Mouse (Mus musculus) forelimb bud, embryonic 11.5 days (tissue): ENCODE results near the gene Cass4.

Experiments
- DNase-seq: peaks from one replicate; pipeline ENCODE4 v3.0.0-alpha.2; 2012; ENCODE audit warnings: low read depth, low spot score

The Cass4 gene

DNA sequence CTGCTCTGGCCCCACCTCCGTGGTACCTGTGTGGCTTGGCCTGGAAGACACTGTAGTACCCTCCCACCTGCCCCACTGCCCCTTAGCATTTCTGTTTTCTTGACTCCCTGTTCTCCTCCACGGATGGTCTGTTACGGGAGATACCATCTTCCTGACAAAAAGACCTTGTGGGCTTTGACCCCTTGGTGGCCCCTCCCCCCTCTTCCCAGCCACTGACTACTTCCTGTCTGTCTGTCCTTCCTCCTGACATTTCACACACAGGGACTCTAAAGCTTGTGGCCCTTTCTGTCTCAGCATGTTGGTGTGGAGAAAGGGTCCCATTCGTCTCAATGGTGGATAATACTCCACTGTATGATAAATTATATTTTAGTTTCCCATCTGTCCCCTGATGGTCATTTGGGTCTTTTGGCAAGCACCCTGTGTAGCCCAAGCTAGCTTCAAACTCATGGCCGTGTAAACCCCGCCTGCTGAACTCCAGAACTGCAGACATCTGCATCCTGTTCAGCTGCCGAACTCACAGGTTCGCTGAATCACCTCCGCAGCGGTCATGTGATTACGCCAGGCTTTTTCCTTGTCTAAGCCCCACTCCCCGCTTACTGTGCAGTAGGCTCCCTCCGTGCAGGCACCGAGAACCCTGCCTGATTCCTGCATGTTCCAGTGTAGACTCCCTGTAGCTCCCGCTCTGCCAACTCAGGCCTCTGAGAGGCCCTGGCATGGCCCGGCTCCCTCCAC, 88.2 kb downstream of the Cass4 start:
- no peak for DNase-seq
